9 mouse cellular contexts compared by ENCODE assay signal in the genomic region with DNA sequence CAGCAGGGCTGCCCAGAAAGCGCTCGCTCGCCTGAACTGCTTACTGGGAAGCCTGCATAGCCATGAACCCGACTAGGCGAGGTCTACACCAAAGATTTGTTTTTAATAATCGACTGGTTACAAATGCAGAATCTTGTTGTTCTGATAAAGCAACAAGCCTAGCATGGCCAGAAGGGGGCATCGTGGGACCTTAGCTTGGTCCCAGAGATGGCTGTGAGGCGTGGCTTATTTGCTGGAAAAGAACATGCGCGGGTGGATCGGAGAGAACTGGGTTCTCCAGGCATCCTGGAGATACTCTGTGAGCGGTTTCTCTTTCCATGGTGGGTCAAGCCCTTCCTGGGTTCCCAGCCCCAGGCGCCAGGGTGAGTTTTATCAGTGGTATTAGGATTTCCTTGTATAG. TPM values are rescaled to one million over a fixed set of nuclear protein-coding genes. Genes with fewer than 3 reads are reported as not detected.
DNase-seq lines count a peak whose midpoint lies in the region; ATAC-seq and TF ChIP-seq lines count a peak whose summit lies in the region.
"Had no signal": no experiment of that assay in that cellular context is flagged by ENCODE, and none has a peak within 500 bp of the region (broad histone marks: within the 10 kb centered on the region; RNA-seq: fewer than 3 reads in every experiment).

No protein-coding gene starts in this region.

- H3K4me3 ChIP-seq in testis, adult 2 months (ENCODE audit: control insufficient read depth, low read depth, low read length): no peak overlapping the region
- H3K4me3 ChIP-seq in kidney, embryonic 15.5 days (replicated peaks): no peak overlapping the region
- H3K4me3 ChIP-seq in lung, postnatal 0 days (ENCODE audit: low read depth, low read length): no peak overlapping the region
- H3K4me3 ChIP-seq: myocyte had no signal

- H3K4me1 ChIP-seq in testis, adult 2 months (ENCODE audit: control insufficient read depth, insufficient read depth, low read length): peaks cover 12% of the 10 kb centered on the region
- H3K4me1 ChIP-seq in kidney, embryonic 15.5 days: no peaks in the 10 kb centered on the region
- no peaks in the 10 kb centered on the region for H3K4me1 ChIP-seq in lung, postnatal 0 days (ENCODE audit: insufficient read depth, low read depth, low read length)

- peak overlapping the region; percentile 45 for H3K4me2 ChIP-seq in kidney, embryonic 15.5 days
- H3K4me2 ChIP-seq in lung, postnatal 0 days (replicated peaks; ENCODE audit: low read depth, low read length): no peak overlapping the region

- peak; percentile 24; the same call in 1 of the 2 replicates for TF ChIP-seq CTCF in testis, adult 2 months (IDR thresholded peaks at IDR 0.05; ENCODE audit: control insufficient read depth, insufficient read depth, insufficient replicate concordance, low read depth, low read length)
- TF ChIP-seq CTCF in lung, postnatal 0 days (IDR thresholded peaks at IDR 0.05): peak; percentile 63

- H3K9me3 ChIP-seq in kidney, embryonic 15.5 days (replicated peaks): no peaks in the 10 kb centered on the region
- H3K9me3 ChIP-seq in lung, postnatal 0 days (ENCODE audit: low read length): no peaks in the 10 kb centered on the region

- no peak for ATAC-seq in kidney, embryonic 15.5 days (replicated peaks; ENCODE audit: low FRiP score)
- ATAC-seq in lung, postnatal 0 days: no peak
- ATAC-seq in monocyte, adult 5-6 weeks (replicated peaks; ENCODE audit: insufficient number of reproducible peaks, low FRiP score, low TSS enrichment, poor library complexity, severe bottlenecking): no peak

- 29% methylated on average over 13 of the region's 13 CpGs for WGBS in kidney, embryonic 15.5 days
- 29% methylated on average over 13 of the region's 13 CpGs for WGBS in lung, postnatal 0 days

- H3K9ac ChIP-seq in kidney, embryonic 15.5 days: no peak overlapping the region
- no peak overlapping the region for H3K9ac ChIP-seq in lung, postnatal 0 days (replicated peaks; ENCODE audit: low read depth)

- TF ChIP-seq POLR2A in testis, adult 2 months (IDR thresholded peaks at IDR 0.05; ENCODE audit: control insufficient read depth, low read depth, low read length): no peak

- no peak for DNase-seq in testis, postnatal 14 days (ENCODE audit: low spot score)
- DNase-seq in cerebellum, adult 11 months: peak; percentile 26
- DNase-seq in forelimb bud, embryonic 11.5 days (ENCODE audit: low read depth, low spot score): peak; percentile 44
- DNase-seq in lung, postnatal 0 days (ENCODE audit: low spot score): peak; percentile 61
- DNase-seq in right cerebral cortex, postnatal 36 days (ENCODE audit: low spot score in 2 of 2): peak; percentile 59 to 73

- H3K27me3 ChIP-seq in testis, adult 2 months (ENCODE audit: control insufficient read depth, insufficient read depth, low read length): no peaks in the 10 kb centered on the region
- H3K27me3 ChIP-seq in kidney, embryonic 15.5 days: no peaks in the 10 kb centered on the region
- no peaks in the 10 kb centered on the region for H3K27me3 ChIP-seq in lung, postnatal 0 days (replicated peaks; ENCODE audit: insufficient read depth, low read length)

- no peaks in the 10 kb centered on the region for H3K36me3 ChIP-seq in testis, adult 2 months (ENCODE audit: control insufficient read depth, insufficient read depth, low read length)
- no peaks in the 10 kb centered on the region for H3K36me3 ChIP-seq in kidney, embryonic 15.5 days
- no peaks in the 10 kb centered on the region for H3K36me3 ChIP-seq in lung, postnatal 0 days (ENCODE audit: insufficient read depth, low read length)

- no peak overlapping the region for H3K27ac ChIP-seq in testis, adult 2 months (ENCODE audit: control insufficient read depth, insufficient read depth, low read depth, low read length)
- no peak overlapping the region for H3K27ac ChIP-seq in kidney, embryonic 15.5 days
- H3K27ac ChIP-seq in lung, postnatal 0 days (ENCODE audit: low read length): no peak overlapping the region

- no peak for TF ChIP-seq EP300 in lung, postnatal 0 days (IDR thresholded peaks at IDR 0.05)

RNA-seq across cellular contexts. Expression of a gene that starts 35.0 kb away (rescaled TPM):
- 0.49 and 0.79 TPM in 2 replicates for polyA plus RNA-seq in testis, adult 2 months (2012; rRNA removed)
- polyA plus RNA-seq in kidney, embryonic 15.5 days (2015; fragmentation: Nextera tagmentation; extraction: Ambion mirVana): not detected in 2 replicates
- not detected in 2 replicates for polyA plus RNA-seq in lung, postnatal 0 days (2015; fragmentation: Nextera tagmentation; extraction: Ambion mirVana)
- total RNA-seq in monocyte, adult 5-6 weeks (2017): not detected in 3 replicates
- polyA plus RNA-seq: myocyte had no signal

RNA-seq across cellular contexts. Expression of a gene that starts 57.0 kb away (rescaled TPM):
- 310 and 318 TPM in 2 replicates for polyA plus RNA-seq in testis, adult 2 months (2012; rRNA removed)
- polyA plus RNA-seq in kidney, embryonic 15.5 days (2015; fragmentation: Nextera tagmentation; extraction: Ambion mirVana): 1,407 and 1,464 TPM in 2 replicates
- polyA plus RNA-seq in lung, postnatal 0 days (2015; fragmentation: Nextera tagmentation; extraction: Ambion mirVana): 616 and 675 TPM in 2 replicates
- total RNA-seq in monocyte, adult 5-6 weeks (2017): 2,389 to 2,734 TPM (median 2,564 TPM) in 3 replicates
